Mouse (Mus musculus): Measurements from ENCODE around the gene Col25a1.

DNA sequence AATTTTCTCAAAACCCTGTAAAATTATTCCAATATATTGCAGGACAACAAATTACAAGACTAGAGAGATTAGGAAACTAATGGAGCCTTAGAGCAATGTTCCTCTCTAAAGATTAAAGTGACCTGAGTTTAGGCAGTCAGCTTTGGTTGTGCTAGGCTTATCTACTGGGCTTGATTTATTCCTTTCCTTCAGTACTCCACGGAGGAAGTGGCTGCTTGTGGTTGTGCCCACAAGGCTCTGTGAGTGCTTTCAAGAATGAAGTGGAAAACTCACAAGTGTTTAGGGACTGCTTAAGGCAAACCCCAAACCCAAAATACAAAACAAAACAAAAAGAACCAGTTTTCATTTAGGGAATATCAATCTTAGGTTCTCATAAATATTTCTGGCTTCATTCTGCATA lies 106.6 kb downstream of the Col25a1 start:
- TF ChIP-seq POLR2A (IDR thresholded peaks at IDR 0.05; ENCODE audit: borderline replicate concordance, low read depth, low read length) (no peak), CTCF (IDR thresholded peaks at IDR 0.05; ENCODE audit: low read depth, low read length) (no peak)
